Mouse (Mus musculus) myocyte (in vitro differentiated cells): ENCODE data around the gene Smok3c.
"Not testable (repeated sequence)": the region's sequence is repeated elsewhere in the genome, so short reads cannot be mapped to it uniquely, and the experiment has no call there.

Source experiments
- CEBPB ChIP-seq: IDR thresholded peaks from 2 replicates; pipeline ENCODE4 v1.6.1; 2011; ENCODE audit warnings: mild to moderate bottlenecking, moderate library complexity; ENCODE audit not compliant: poor library complexity, insufficient read depth, severe bottlenecking
- E2F4 ChIP-seq: IDR thresholded peaks from one replicate; pipeline ENCODE4 v1.6.1; 2011; ENCODE audit warnings: mild to moderate bottlenecking, control low read depth, moderate library complexity; ENCODE audit not compliant: insufficient read depth
- MAX ChIP-seq: IDR thresholded peaks from one replicate; pipeline ENCODE4 v1.6.1; 2011; ENCODE audit warnings: low read depth, mild to moderate bottlenecking, control low read depth
- POLR2A ChIP-seq: IDR thresholded peaks from one replicate; pipeline ENCODE4 v1.6.1; 2011; ENCODE audit warnings: low read depth, mild to moderate bottlenecking, control low read depth, moderate library complexity; ENCODE audit not compliant: insufficient read length
- SRF ChIP-seq: IDR thresholded peaks from one replicate; pipeline ENCODE4 v1.6.1; 2011; ENCODE audit warnings: low read depth; ENCODE audit not compliant: control insufficient read depth, insufficient read length

- TF ChIP-seq POLR2A, MAX, CEBPB, E2F4, SRF: not testable (repeated sequence)
Observed at GRCm38 (mm10) chr5:138052894-138053293, at the start of gene Smok3c.
